Mouse (Mus musculus) adrenal gland, adult 8-10 months (tissue): ENCODE data around the gene Phf12. TPM values are rescaled to one million over a fixed set of nuclear protein-coding genes. Genes with fewer than 3 reads are reported as not detected.

Experiments used
- DNase-seq: peaks from one replicate; pipeline ENCODE4 v3.0.0; 2022
- total RNA-seq, 4 experiments: library from RNA; stranded (reverse); gene quantifications; 2 replicates each; pipeline ENCODE4 v1.2.4; 2022

The Phf12 gene
- total RNA-seq, 4 experiments from 2014 or later: 50.6 to 78.2 (median 63.1) TPM

DNA sequence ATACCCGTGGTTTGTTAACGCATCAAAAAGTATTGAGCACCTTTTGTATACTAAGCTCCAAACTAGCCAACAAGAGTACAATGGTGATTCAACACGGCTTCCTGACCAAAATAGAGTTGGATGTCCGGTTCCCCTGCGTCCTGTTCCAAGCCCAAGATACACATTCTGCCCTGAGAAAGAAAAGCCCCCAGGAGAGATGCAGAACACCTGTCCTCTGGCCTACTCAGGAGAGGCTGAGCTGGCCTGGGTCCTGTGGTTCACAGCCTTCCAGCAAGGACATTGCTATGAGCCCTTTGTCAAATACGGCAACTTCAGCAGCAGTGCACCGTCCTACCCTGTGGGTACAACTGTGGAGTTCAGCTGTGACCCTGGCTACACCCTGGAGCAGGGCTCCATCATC is 9.0 kb upstream of the Phf12 start:
- no peak for DNase-seq

DNA sequence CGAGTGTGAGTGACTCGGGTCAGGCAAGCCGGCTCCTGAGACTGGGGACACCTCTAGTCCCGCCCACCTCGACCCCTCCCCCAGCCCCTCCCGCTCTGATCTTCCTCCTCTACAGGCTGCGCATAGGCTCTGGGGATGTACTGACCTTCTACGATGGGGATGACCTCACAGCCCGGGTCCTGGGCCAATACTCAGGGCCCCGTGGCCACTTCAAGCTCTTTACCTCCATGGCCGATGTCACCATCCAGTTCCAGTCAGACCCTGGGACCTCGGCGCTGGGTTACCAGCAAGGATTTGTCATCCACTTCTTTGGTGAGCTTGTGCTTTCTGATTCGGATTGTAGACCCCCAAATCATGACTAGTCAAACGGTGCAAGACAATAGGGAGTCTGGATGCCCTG is 8.2 kb upstream of the Phf12 start:
- no peak for DNase-seq

DNA sequence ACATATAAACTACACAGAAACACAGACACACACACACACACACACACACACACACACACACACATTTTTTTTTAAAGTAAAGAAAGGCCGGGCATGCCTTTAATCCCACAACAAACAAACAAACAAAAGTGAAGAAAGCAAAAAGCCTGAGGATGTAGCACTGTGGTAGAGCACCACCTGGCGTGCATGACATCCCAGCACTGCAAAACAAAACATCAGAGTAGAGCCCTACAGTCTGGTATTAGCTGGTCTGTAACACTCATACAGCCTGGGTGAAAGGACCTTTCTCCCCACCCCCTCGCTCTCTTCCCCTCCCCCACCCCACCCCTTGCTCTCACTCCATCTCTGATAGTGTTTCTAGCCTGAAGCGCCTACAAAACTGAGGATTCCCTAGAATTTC is 6.7 kb upstream of the Phf12 start:
- DNase-seq: no peak

DNA sequence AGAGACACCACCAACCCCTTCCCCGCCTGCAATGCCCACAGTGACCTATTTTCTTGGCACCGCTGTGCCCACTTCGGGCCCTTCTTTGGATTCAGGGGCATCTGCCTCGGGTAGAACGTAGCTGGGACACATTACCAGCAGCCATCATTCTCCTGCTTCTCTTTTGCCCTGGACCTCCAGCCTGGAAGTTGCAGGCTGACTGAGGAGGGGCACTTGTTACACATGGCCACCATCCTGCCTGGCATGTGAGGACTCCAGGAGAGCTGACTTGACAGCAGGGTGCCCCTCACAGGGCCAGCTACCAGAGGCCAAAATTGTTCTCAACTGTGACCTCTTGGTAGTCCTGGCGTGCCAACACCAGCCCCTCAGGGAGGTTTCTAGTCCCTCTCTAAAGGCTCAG is 4.4 kb upstream of the Phf12 start:
- DNase-seq: no peak

- DNase-seq: no peak
Observed at GRCm38 (mm10) chr11:77979221-77979809, 3.2 kb upstream of the Phf12 start.

DNA sequence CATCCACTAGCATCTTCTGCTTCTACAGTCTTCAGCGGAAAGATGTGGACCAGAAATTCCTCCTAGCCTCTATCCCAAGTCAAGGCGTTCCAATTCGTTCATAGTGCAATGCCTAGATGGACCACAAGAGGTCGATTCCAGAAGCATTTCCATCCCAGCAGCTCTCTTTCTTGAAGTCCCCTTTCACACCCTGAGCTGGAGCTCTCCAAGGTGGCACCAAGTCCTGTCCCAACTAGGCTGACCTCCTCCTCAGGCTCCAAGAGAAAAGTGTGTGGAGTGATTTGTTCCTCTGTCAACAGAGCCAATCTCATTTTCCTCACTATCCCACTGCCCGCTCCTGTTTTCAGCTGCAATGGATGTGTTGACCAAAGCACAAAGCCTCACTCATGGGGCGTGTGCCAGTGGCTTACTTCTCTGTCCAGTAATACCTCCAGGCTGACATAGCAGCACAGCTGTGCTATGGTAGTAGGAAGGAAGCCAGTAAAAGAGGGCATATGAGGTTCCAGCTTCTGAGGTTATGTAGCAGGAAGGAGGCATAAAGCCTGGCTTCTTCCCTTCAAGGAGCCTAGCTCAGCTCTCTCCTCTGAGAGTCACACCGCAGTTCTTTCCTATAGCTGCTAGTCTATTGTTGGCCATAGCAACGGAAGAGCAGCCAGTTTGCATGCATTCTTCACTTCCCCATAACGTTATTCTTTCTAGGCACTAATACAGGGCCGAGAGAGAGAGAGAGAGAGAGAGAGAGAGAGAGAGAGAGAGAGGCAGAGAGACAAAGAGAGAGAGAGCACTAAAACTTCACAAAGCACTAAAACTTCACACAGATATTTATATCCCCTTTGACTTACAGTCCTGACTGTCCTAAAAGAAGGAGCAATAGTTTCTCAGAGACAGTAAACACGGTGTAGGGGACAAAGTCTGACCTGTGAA is 2.0 kb upstream of the Phf12 start:
- DNase-seq: no peak

GRCm38 (mm10) chr11:77981609-77982440 is 729 bp upstream of the Phf12 start:
- peak; percentile 97 for DNase-seq

DNA sequence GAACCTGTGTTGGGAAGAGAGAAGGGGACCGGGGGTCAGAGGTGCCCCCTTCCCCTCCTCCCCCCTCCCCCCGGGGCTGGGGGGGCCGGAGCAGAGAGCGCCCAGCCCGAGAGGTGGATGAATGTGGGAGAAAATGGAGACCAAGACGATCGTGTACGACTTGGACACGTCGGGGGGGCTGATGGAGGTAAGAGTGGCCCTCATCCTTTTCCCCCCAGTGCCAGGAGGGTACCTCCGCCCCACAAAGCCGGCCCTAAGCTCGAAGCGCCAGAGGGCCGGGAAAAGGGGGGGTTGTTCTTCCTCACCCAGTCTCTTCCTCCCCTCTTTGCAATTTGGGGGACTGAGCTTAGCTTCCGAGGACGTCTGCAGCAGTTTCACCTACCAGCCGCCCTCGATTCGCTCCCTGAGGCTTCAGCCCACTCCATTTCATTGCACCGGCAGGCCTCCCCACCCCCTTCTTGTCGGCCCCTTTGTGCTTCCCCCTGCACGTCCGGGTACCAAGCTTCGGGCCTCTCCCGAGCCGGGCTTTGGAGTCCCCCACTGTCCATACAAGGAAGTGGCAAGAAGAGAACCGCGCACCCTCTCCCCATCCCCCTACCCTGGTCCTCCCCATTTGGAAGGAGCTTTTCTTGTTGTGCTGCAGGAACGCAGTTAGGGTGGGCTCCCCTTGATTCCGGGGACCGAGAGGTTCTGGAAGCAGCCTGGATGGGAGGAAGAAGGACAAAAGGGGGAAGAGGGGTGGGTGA is 810 bp downstream of the Phf12 start:
- DNase-seq: peak; percentile 68

- DNase-seq: peak; percentile 65
Observed at GRCm38 (mm10) chr11:77983937-77984835, 1.6 kb downstream of the Phf12 start.

- peak; percentile 51 for DNase-seq
Observed at GRCm38 (mm10) chr11:77984836-77985231, 2.3 kb downstream of the Phf12 start.

DNA sequence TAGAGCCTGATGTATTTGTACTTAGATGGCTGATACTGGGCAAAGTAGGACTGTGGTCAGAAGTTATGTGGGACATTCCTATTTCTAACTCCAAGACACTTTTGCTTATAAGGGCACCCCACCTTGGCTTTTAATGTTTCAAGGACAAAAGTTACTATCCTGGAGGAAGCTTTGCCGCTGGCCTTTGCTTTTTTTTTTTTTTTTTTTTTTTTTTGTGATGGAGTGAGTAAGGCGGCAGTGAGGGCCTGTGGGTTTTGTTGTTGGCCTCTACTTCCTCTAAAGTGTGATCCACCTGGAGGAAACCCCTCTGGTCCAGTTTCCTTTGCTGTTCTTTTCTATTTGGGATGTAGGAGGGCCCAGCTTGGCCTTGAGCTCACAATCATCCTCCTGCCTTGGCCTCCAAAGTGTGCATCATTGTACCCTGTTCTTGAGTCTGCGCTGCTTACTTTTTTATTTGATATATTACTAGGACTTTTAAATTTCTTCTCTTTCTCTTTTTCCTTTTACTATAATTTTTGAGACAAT is 3.0 kb downstream of the Phf12 start:
- no peak for DNase-seq

- no peak for DNase-seq
Observed at GRCm38 (mm10) chr11:77989071-77989690, 6.6 kb downstream of the Phf12 start.

GRCm38 (mm10) chr11:77995556-77995955 is 13.0 kb downstream of the Phf12 start:
- no peak for DNase-seq

DNA sequence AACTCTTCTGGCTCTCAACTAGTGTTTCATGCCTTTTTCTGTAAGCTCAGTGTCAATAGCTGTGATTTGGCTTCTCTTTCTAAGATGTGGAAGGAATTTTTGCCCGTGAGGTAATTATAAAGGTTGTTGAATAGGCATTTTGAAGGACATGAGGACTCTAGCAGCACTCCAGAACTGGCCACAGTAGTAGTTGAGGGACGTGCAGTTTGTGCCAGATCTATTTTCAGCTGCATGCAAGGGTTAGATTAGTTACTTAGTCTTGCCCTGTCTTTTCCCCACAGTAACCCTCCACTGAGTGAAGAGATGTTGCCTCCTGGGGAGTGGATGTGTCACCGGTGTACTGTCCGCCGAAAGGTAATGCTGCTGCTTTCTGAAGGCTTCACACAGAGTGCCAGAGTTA is 23.9 kb downstream of the Phf12 start:
- no peak for DNase-seq

DNA sequence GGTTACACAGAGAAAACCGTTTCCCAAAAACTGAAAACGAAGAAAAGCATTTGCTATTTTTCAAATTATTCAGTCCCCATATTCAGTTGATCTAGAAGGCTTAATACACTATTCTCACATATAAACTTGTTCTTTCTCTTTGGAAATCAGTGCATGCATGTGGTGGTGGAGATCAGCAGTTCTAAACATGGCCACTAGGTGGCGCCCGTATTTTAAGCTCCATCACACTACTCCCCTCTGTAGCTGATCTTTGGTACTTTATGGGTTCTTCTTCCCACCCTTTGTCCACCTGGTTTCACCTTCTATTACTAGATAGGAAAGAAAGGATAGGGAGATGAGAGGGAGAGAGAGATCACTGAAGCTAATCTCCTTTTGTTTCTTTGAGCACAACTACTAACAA is 37.1 kb downstream of the Phf12 start:
- peak; percentile 46 for DNase-seq

- DNase-seq: no peak
Observed at GRCm38 (mm10) chr11:78023607-78024006, 41.1 kb downstream of the Phf12 start.

GRCm38 (mm10) chr11:78029240-78029639 is 46.7 kb downstream of the Phf12 start:
- no peak for DNase-seq

DNA sequence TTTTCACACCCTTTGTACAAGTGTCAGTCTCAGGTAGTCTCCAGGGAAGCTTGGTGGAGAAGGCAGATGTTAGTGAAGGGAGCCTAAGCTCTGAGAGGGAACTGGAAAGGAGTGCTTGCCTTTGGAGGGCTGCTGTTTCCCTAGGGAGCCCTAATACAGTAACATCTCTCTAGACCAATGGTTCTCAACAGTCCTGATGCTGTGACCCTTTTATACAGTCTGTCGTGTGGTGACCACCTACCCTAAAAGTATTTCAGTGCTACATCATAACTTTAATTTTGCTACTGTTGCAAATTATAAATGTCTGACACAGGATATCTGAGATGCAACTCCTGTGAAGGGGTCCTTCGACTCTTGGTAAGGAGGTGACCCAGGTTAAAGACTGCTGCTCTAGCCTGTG is 48.0 kb downstream of the Phf12 start:
- no peak for DNase-seq

GRCm38 (mm10) chr11:78031389-78031788 is 48.8 kb downstream of the Phf12 start:
- DNase-seq: no peak
